Mouse (Mus musculus) forebrain, postnatal 0 days (tissue): ENCODE measurements around the gene Gm5447. TPM values are rescaled to one million over a fixed set of nuclear protein-coding genes. Genes with fewer than 3 reads are reported as not detected.
A peak's percentile ranks its signal among the peaks of the same experiment; 100 is the strongest.

Source experiments
- ATAC-seq: fragments of 200-750 bp; cut with Nextera tagmentation; 2 replicates; pipeline ENCODE4 v1.8.0; 2017; ENCODE audit warnings: mild to moderate bottlenecking, moderate library complexity
- DNase-seq: peaks from one replicate; pipeline ENCODE4 v3.0.0-alpha.2; 2015
- H3K27ac ChIP-seq: fragments of 300-500 bp; sonication (generic); 2 replicates; pipeline ENCODE4 v1.5.1; 2014; ENCODE audit warnings: low read depth, mild to moderate bottlenecking, antibody characterized with exemption, low read length, moderate library complexity, mixed read lengths
- H3K27me3 ChIP-seq: fragments of 300-500 bp; sonication (generic); 2 replicates; pipeline ENCODE4 v1.6.1; 2014; ENCODE audit warnings: mild to moderate bottlenecking, low read length, mixed read lengths; ENCODE audit not compliant: insufficient read depth
- H3K36me3 ChIP-seq: fragments of 300-500 bp; sonication (generic); 2 replicates; pipeline ENCODE4 v1.6.1; 2014; ENCODE audit warnings: mild to moderate bottlenecking, moderate library complexity; ENCODE audit not compliant: insufficient read depth
- H3K4me1 ChIP-seq: fragments of 300-500 bp; sonication (generic); 2 replicates; pipeline ENCODE4 v1.6.1; 2014; ENCODE audit warnings: antibody characterized with exemption; ENCODE audit not compliant: insufficient read depth
- H3K4me2 ChIP-seq: fragments of 300-500 bp; sonication (generic); 2 replicates; pipeline ENCODE4 v1.6.1; 2014; ENCODE audit warnings: low read depth, mild to moderate bottlenecking, moderate library complexity
- H3K4me3 ChIP-seq: fragments of 300-500 bp; sonication (generic); 2 replicates; pipeline ENCODE4 v1.5.1; 2014; ENCODE audit warnings: low read depth, low read length, mixed read lengths
- H3K9ac ChIP-seq: fragments of 300-500 bp; sonication (generic); 2 replicates; pipeline ENCODE4 v1.6.1; 2014; ENCODE audit warnings: mild to moderate bottlenecking
- H3K9me3 ChIP-seq: fragments of 300-500 bp; sonication (generic); 2 replicates; pipeline ENCODE4 v1.6.1; 2016; ENCODE audit warnings: low read length
- CTCF ChIP-seq: sonication (generic); IDR thresholded peaks from 2 replicates; pipeline ENCODE4 v1.5.1; 2016; ENCODE audit warnings: antibody characterized with exemption, control low read depth, low read depth
- WGBS: fragments of 180-500 bp; shearing (Covaris S2); extraction: QIAGEN DNeasy Blood & Tissue Kit; methylation state at CpG from one replicate; pipeline ENCODE4 v1.1.7; 2014; 5-methylcytosine and 5-hydroxymethylcytosine counted together
- polyA plus RNA-seq: library from polyadenylated mRNA; unstranded; fragments of >200 nt; fragmentation: Nextera tagmentation; extraction: Ambion mirVana; gene quantifications from 2 replicates; pipeline ENCODE4 v1.2.1, GENCODE M21; 2015
- total RNA-seq: library from RNA; depleted of rRNA; stranded (reverse); fragments of >200 nt; gene quantifications from 2 replicates; pipeline ENCODE4 v1.2.3, GENCODE M21; 2014

The Gm5447 gene
- total and polyA plus RNA-seq, 2 experiments from 2014 or later: 0.08 TPM; not detected in 1

DNA sequence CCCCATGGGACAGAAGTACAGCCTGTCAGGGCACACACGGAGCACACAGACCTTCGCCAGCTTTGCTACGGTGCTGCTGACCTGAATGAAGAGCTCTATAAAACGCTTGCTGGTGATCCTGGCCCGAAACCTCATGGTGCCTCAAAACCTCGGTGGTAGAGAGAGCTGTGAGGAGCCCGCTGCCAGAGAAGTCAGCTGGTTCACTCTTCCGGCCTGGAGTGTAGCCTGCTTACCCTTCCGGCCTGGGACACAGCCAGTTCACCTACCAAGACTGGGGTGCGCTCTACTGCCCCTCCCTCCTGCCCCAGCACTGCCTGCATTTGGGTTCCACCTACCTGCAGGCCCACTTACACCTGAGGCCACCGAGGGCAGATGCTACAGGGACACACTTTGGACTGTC lies 26.5 kb upstream of the Gm5447 start, which contains the start of gene Hus1b:
TSS of gene Hus1b (minus strand) at position 220 of the 400 bp plus-strand sequence.
- DNase-seq: no peak
- no peak within 1 kb of the TSS for H3K4me3 ChIP-seq
- 98% methylated on average over 11 of the region's 11 CpGs for WGBS
- no peak within 1 kb of the TSS for H3K4me2 ChIP-seq
- no peak within 1 kb of the TSS for H3K27ac ChIP-seq
- no peak for TF ChIP-seq CTCF
- H3K4me1 ChIP-seq: no peaks in the 10 kb centered on the region
- no peaks in the 10 kb centered on the region for H3K9me3 ChIP-seq
- no peaks in the 10 kb centered on the region for H3K27me3 ChIP-seq
- H3K36me3 ChIP-seq: no peaks in the 10 kb centered on the region
- no peak within 1 kb of the TSS for H3K9ac ChIP-seq
- ATAC-seq: no peak

DNA sequence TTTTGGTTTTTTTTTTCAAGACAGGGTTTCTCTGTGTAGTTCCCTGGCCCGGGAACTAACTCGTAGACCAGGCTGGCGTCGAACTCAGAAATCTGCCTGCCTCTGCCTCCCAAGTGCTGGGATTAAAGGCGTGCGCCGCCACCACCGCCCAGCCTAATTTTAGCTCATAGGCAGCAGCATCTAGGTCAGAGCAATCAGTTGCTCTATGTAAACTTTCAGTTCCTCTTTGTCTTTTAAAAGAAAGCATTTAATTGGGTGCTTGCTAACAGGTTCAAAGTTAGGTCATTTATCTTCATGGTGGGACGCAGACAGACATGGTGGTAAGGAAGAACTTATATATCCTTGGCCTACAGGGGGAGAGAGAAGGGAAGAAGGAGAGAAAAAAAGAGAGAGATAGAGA lies 24.8 kb upstream of the Gm5447 start:
- H3K27ac ChIP-seq: no peak overlapping the region
- 96% methylated on average over 9 of the region's 9 CpGs for WGBS
- no peak for DNase-seq
- no peak overlapping the region for H3K4me2 ChIP-seq
- no peak overlapping the region for H3K9ac ChIP-seq
- no peak for ATAC-seq
- H3K36me3 ChIP-seq: no peaks in the 10 kb centered on the region
- TF ChIP-seq CTCF: no peak
- H3K4me1 ChIP-seq: no peaks in the 10 kb centered on the region
- H3K9me3 ChIP-seq: no peaks in the 10 kb centered on the region
- no peaks in the 10 kb centered on the region for H3K27me3 ChIP-seq
- no peak overlapping the region for H3K4me3 ChIP-seq

DNA sequence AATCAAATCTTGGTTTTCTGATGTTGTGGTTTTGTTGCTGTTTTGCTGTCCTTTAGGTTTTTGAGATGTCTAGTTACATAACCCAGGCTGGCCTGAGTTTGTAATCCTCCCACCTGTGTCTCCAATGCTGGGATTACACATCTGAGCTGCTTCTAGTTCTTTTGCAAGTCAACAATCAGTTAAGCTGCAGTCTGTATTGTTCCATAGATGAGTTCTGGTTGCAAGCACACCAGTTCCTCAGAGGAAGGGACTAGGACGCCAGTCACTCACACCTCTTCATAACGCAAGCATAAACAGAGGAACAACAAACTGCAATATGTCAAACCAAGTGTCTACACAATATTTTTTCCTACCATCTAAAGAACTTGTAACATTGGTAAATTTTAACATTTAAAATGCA lies 22.0 kb upstream of the Gm5447 start:
- Histone ChIP-seq H3K27me3 (no peaks in the 10 kb centered on the region), H3K4me2 (no peak overlapping the region), H3K36me3 (no peaks in the 10 kb centered on the region), H3K9ac (no peak overlapping the region), H3K27ac (no peak overlapping the region), H3K9me3 (no peaks in the 10 kb centered on the region), H3K4me1 (no peaks in the 10 kb centered on the region), H3K4me3 (no peak overlapping the region)
- ATAC-seq (no peak), DNase-seq (no peak)
- WGBS: 84% methylated on average over 2 of the region's 2 CpGs
- TF ChIP-seq CTCF: no peak

DNA sequence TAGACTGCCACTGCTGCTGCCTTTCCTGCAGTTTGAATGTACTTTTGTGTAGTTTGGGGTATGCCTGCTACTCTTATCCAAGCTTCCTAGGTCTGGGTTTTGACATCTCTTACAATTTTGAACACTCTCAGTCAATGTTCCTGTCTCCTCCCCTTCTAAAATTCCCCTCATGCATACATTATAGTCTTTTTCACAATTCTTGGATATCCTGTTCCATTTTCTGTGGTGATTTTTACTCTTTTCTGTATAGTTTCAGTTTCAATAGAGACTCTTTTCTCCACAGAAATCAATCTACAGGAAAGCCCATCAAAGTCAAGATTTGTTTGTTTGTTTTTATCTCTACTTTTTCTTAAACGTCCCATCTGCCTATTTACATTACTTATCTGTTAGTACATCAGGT lies 20.4 kb upstream of the Gm5447 start:
- ATAC-seq (no peak), DNase-seq (no peak)
- no peaks in the 10 kb centered on the region for H3K9me3 ChIP-seq
- 90% methylated on average over 1 of the region's 1 CpGs for WGBS
- H3K27ac ChIP-seq: no peak overlapping the region
- no peak overlapping the region for H3K4me2 ChIP-seq
- H3K9ac ChIP-seq: no peak overlapping the region
- no peaks in the 10 kb centered on the region for H3K36me3 ChIP-seq
- TF ChIP-seq CTCF: no peak
- no peak overlapping the region for H3K4me3 ChIP-seq
- H3K27me3 ChIP-seq: no peaks in the 10 kb centered on the region
- H3K4me1 ChIP-seq: no peaks in the 10 kb centered on the region

DNA sequence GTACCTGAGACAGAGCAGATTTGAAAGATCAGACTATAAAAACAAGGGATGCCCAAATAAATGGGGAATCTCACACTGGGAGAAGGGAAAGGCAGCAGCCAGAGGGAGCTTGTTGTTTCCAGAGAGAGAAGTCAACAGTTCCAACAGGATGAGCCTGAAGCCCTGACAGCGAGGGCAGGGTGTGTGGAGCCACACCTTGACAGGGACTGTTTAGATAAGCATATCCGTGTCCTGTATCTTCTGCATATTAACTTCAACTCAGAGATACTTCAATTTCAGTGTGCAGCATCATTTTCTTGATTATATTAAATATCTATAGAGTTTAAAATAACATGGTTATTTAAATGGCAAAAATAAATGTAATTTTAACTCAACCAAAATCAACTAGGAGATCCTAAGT lies 13.3 kb upstream of the Gm5447 start:
- ATAC-seq: no peak
- 92% methylated on average over 2 of the region's 2 CpGs for WGBS

DNA sequence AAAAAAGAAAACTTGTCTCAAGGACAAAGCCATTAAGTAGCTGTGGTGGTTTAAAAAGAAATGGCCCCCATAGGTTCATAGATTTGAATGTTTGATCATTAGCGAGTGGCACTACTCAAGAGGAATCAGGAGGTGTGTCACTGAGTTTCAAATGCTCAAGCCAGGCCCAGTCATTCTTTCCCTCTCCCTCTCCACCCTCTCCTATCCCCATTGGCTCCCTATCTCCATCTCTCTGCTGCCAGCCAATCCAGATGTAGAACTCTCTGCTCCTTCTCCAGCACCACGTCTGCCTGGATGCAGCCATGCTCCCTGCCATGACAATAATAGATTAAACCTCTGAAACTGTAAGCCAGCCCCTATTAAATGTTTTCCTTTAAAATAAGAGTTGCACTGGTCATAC lies 12.1 kb upstream of the Gm5447 start:
- no peaks in the 10 kb centered on the region for H3K27me3 ChIP-seq
- no peaks in the 10 kb centered on the region for H3K9me3 ChIP-seq
- no peaks in the 10 kb centered on the region for H3K36me3 ChIP-seq
- no peak overlapping the region for H3K9ac ChIP-seq
- H3K4me1 ChIP-seq: no peaks in the 10 kb centered on the region
- H3K4me2 ChIP-seq: no peak overlapping the region
- no peak overlapping the region for H3K4me3 ChIP-seq
- no peak for TF ChIP-seq CTCF
- WGBS: 46% methylated on average over 2 of the region's 2 CpGs
- no peak overlapping the region for H3K27ac ChIP-seq
- ATAC-seq (no peak), DNase-seq (no peak)

More for the DNA sequence above, 13.3 kb upstream of the Gm5447 start:
- Histone ChIP-seq H3K4me3 (no peak overlapping the region), H3K4me1 (no peaks in the 10 kb centered on the region), H3K4me2 (no peak overlapping the region), H3K9me3 (no peaks in the 10 kb centered on the region), H3K9ac (no peak overlapping the region), H3K36me3 (no peaks in the 10 kb centered on the region), H3K27ac (no peak overlapping the region), H3K27me3 (no peaks in the 10 kb centered on the region)
- DNase-seq: no peak
- no peak for TF ChIP-seq CTCF

DNA sequence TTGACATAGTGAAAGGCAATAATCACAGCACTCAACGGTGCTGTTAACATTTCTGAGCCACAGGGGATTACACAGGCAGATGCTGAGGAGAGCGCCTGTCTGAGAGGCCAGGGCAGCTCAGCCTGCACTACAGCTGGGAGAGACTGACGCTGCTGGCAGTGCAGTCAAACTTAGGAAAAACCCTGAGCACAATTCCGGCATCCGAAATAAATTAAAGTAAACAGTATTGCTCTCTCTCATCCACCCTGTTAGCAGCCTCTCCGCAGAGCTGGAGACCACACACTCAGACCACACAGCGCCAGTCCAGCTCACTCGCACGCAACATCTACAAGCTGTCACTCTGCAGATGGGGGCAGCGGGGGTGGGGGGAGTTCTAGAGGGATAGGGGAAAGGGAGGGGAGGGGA lies 7.5 kb upstream of the Gm5447 start:
- ATAC-seq: peak; percentile 67
- 12% methylated on average over 10 of the region's 10 CpGs for WGBS

More for the DNA sequence above, 7.5 kb upstream of the Gm5447 start:
- Histone ChIP-seq H3K4me1 (no peaks in the 10 kb centered on the region), H3K27ac (no peak overlapping the region), H3K4me3 (no peak overlapping the region), H3K9ac (no peak overlapping the region), H3K9me3 (no peaks in the 10 kb centered on the region), H3K27me3 (no peaks in the 10 kb centered on the region), H3K36me3 (no peaks in the 10 kb centered on the region), H3K4me2 (peak overlapping the region; percentile 13; the same call in 1 of the 2 replicates)
- no peak for DNase-seq
- TF ChIP-seq CTCF: no peak
